Mouse (Mus musculus) left cerebral cortex, adult 2 months (tissue): Measurements from ENCODE around the gene Cep70. TPM values are rescaled to one million over a fixed set of nuclear protein-coding genes. Genes with fewer than 3 reads are reported as not detected.

Source experiments
- DNase-seq, 2 experiments: peaks; one replicate each; pipeline ENCODE4 v3.0.0; 2021 to 2022; ENCODE audit warnings: low spot score in 2 of 2, mixed read lengths in 1 of 2; ENCODE audit errors: extremely low spot score in 1 of 2
- H3K27ac ChIP-seq: fragments of 200-600 bp; 2 replicates; pipeline ENCODE4 v1.8.1; 2022
- H3K4me3 ChIP-seq: fragments of 200-600 bp; 2 replicates; pipeline ENCODE4 v1.8.1; 2022
- CTCF ChIP-seq: fragments of 200-600 bp; IDR thresholded peaks from 2 replicates; pipeline ENCODE4 v1.8.1; 2022; ENCODE audit warnings: antibody characterized with exemption, mild to moderate bottlenecking, moderate library complexity
- intact Hi-C: fragments of 180-260 bp; cut with DNase I; formaldehyde crosslinking; loops from one replicate; pipeline ENCODE4 v1.15.1; 2025
- total RNA-seq, 2 experiments: library from RNA; stranded (reverse); gene quantifications; 2 replicates each; pipeline ENCODE4 v1.2.3; 2021

Gene Cep70
- total RNA-seq, 2 experiments from 2014 or later = 21.2 to 30.6 TPM

- DNase-seq = no peak
- H3K27ac ChIP-seq = peak overlapping the region; percentile 93
- intact Hi-C loops = loop anchor here (1.0 to 10.0 kb wide), 5 partner anchors 102 to 628 kb away; partner anchors contain the start of genes Faim and Pik3cb
- H3K4me3 ChIP-seq = peak overlapping the region; percentile 77
- TF ChIP-seq CTCF = no peak; the same call in 1 of the 2 replicates
These were observed 506 bp upstream of the Cep70 start for GRCm38 (mm10) chr9:99242533-99243189.

GRCm38 (mm10) chr9:99243895-99244293 is 727 bp downstream of the Cep70 start:
- intact Hi-C loops = loop anchor here (1.0 to 10.0 kb wide), 4 partner anchors 104 to 629 kb away; partner anchors contain the start of genes Faim and Pik3cb
- Histone ChIP-seq H3K27ac (peak overlapping the region; percentile 93; the same call in 1 of the 2 replicates), H3K4me3 (peak overlapping the region; percentile 77)
- TF ChIP-seq CTCF = no peak
- no peak for DNase-seq

GRCm38 (mm10) chr9:99248304-99248703 is 5.1 kb downstream of the Cep70 start:
- intact Hi-C loops = loop anchor here (5.0 to 10.0 kb wide), 2 partner anchors 204 to 634 kb away; partner anchors contain the start of gene Nme9
- H3K4me3 ChIP-seq = no peak overlapping the region
- no peak for TF ChIP-seq CTCF
- H3K27ac ChIP-seq = no peak overlapping the region
- DNase-seq = no peak

- intact Hi-C loops = loop anchor here (5.0 to 10.0 kb wide), 2 partner anchors 203 to 634 kb away; partner anchors contain the start of gene Nme9
- no peak for DNase-seq
- no peak for TF ChIP-seq CTCF
These were observed 5.7 kb downstream of the Cep70 start for GRCm38 (mm10) chr9:99248906-99249305.

GRCm38 (mm10) chr9:99253861-99254260 is 10.7 kb downstream of the Cep70 start:
- H3K4me3 ChIP-seq = no peak overlapping the region
- no peak for TF ChIP-seq CTCF
- no peak for DNase-seq
- intact Hi-C loops = no loop called here
- H3K27ac ChIP-seq = no peak overlapping the region

More at GRCm38 (mm10) chr9:99248906-99249305, 5.7 kb downstream of the Cep70 start:
- Histone ChIP-seq H3K27ac (no peak overlapping the region), H3K4me3 (no peak overlapping the region)

- DNase-seq = no peak
- TF ChIP-seq CTCF = no peak
- Histone ChIP-seq H3K4me3 (no peak overlapping the region), H3K27ac (no peak overlapping the region)
- intact Hi-C loops = no loop called here
These were observed 13.0 kb downstream of the Cep70 start for GRCm38 (mm10) chr9:99256206-99256605.

- Histone ChIP-seq H3K4me3 (no peak overlapping the region), H3K27ac (no peak overlapping the region)
- no peak for TF ChIP-seq CTCF
- intact Hi-C loops = no loop called here
- no peak for DNase-seq
These were observed 13.7 kb downstream of the Cep70 start for GRCm38 (mm10) chr9:99256821-99257220.

GRCm38 (mm10) chr9:99258891-99259290 is 15.7 kb downstream of the Cep70 start:
- intact Hi-C loops = no loop called here
- TF ChIP-seq CTCF = no peak

GRCm38 (mm10) chr9:99304296-99304695 is 61.1 kb downstream of the Cep70 start:
- intact Hi-C loops = no loop called here
- DNase-seq = no peak
- no peak for TF ChIP-seq CTCF
- H3K27ac ChIP-seq = no peak overlapping the region
- H3K4me3 ChIP-seq = no peak overlapping the region

More at GRCm38 (mm10) chr9:99258891-99259290, 15.7 kb downstream of the Cep70 start:
- H3K27ac ChIP-seq = no peak overlapping the region
- DNase-seq = no peak
- H3K4me3 ChIP-seq = no peak overlapping the region

- no peak overlapping the region for H3K27ac ChIP-seq
- DNase-seq = no peak
- no peak for TF ChIP-seq CTCF
- intact Hi-C loops = no loop called here
- H3K4me3 ChIP-seq = no peak overlapping the region
These were observed 63.1 kb downstream of the Cep70 start for GRCm38 (mm10) chr9:99306226-99306625.

GRCm38 (mm10) chr9:99319343-99319951 is 76.3 kb downstream of the Cep70 start:
- TF ChIP-seq CTCF = no peak
- Histone ChIP-seq H3K4me3 (no peak overlapping the region), H3K27ac (no peak overlapping the region)
- peak in 1 of 2 experiments; percentile 27 for DNase-seq
- intact Hi-C loops = no loop called here

GRCm38 (mm10) chr9:99320006-99320405 is 76.8 kb downstream of the Cep70 start:
- no peak for DNase-seq
- H3K4me3 ChIP-seq = no peak overlapping the region

More at GRCm38 (mm10) chr9:99320006-99320405, 76.8 kb downstream of the Cep70 start:
- no peak overlapping the region for H3K27ac ChIP-seq
- TF ChIP-seq CTCF = no peak
- intact Hi-C loops = no loop called here
